Mouse (Mus musculus) forebrain, embryonic 13.5 days (tissue): ENCODE results near the gene Apoc3. TPM values are rescaled to one million over a fixed set of nuclear protein-coding genes. Genes with fewer than 3 reads are reported as not detected.

ENCODE experiments used
- ATAC-seq: fragments of 200-750 bp; cut with Nextera tagmentation; 2 replicates; pipeline ENCODE4 v1.8.0; 2017
- H3K27ac ChIP-seq: fragments of 300-500 bp; sonication (generic); 2 replicates; pipeline ENCODE4 v1.5.1; 2015; ENCODE audit warnings: inconsistent platforms, mild to moderate bottlenecking, moderate library complexity
- H3K27me3 ChIP-seq: fragments of 300-500 bp; sonication (generic); 2 replicates; pipeline ENCODE4 v1.6.1; 2015; ENCODE audit warnings: mild to moderate bottlenecking, inconsistent platforms
- H3K36me3 ChIP-seq: fragments of 300-500 bp; sonication (generic); 2 replicates; pipeline ENCODE4 v1.6.1; 2015; ENCODE audit warnings: mild to moderate bottlenecking, inconsistent platforms; ENCODE audit not compliant: poor library complexity, severe bottlenecking
- H3K4me1 ChIP-seq: fragments of 300-500 bp; sonication (generic); 2 replicates; pipeline ENCODE4 v1.6.1; 2015; ENCODE audit warnings: inconsistent platforms
- H3K4me2 ChIP-seq: fragments of 300-500 bp; sonication (generic); 2 replicates; pipeline ENCODE4 v1.6.1; 2015; ENCODE audit warnings: inconsistent platforms, mild to moderate bottlenecking, moderate library complexity
- H3K4me3 ChIP-seq: fragments of 300-500 bp; sonication (generic); 2 replicates; pipeline ENCODE4 v1.5.1; 2015; ENCODE audit warnings: mild to moderate bottlenecking, inconsistent platforms
- H3K9ac ChIP-seq: fragments of 300-500 bp; sonication (generic); 2 replicates; pipeline ENCODE4 v1.6.1; 2015; ENCODE audit warnings: mild to moderate bottlenecking, inconsistent platforms
- H3K9me3 ChIP-seq: fragments of 300-500 bp; sonication (generic); replicated peaks from 2 replicates; pipeline ENCODE4 v1.6.1; 2016; ENCODE audit warnings: inconsistent platforms
- WGBS: fragments of 180-500 bp; shearing (Covaris S2); methylation state at CpG from one replicate; pipeline ENCODE4 v1.1.7; 2015; 5-methylcytosine and 5-hydroxymethylcytosine counted together
- polyA plus RNA-seq: library from polyadenylated mRNA; unstranded; fragments of >200 nt; fragmentation: Nextera tagmentation; extraction: Ambion mirVana; gene quantifications from 2 replicates; pipeline ENCODE4 v1.2.1, GENCODE M21; 2015

The Apoc3 gene
- polyA plus RNA-seq, 1 experiment from 2014 or later, result not detected

DNA sequence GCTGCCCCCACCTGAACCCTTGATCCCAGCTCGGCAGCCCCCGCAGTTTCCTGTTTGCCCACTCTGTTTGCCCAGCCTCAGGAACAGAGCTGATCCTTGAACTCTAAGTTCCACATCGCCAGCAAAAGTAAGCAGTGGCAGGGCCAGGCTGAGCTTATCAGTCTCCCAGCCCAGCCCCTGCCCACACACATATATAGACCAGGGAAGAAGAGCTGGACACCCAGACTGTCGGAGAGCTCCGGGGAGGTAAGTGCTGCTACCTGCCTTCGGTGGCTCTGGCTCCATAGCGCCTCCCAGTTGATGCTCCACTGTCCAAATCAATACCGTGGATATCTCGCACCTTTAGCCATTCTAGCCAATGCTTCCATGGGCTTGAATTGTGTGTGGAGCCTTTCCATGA, 6.9 kb downstream of the Apoc3 start, which contains the start of gene Apoa1:
Apoa1 (plus strand) TSS at position 90 of the 400 bp plus-strand sequence.
- Histone ChIP-seq H3K36me3 (peaks cover 4% of the 10 kb centered on the region; the same call in 1 of the 2 replicates), H3K4me1 (peaks cover 9% of the 10 kb centered on the region; the same call in 1 of the 2 replicates), H3K27ac (no peak within 1 kb of the TSS), H3K4me2 (no peak within 1 kb of the TSS), H3K4me3 (no peak within 1 kb of the TSS), H3K27me3 (0 out of 2 replicates have a peak, but pooled peaks cover 10% of the 10 kb centered on the region), H3K9me3 (no peaks in the 10 kb centered on the region), H3K9ac (no peak within 1 kb of the TSS)
- WGBS, result 77% methylated on average over 9 of the region's 9 CpGs
- ATAC-seq, result no peak

DNA sequence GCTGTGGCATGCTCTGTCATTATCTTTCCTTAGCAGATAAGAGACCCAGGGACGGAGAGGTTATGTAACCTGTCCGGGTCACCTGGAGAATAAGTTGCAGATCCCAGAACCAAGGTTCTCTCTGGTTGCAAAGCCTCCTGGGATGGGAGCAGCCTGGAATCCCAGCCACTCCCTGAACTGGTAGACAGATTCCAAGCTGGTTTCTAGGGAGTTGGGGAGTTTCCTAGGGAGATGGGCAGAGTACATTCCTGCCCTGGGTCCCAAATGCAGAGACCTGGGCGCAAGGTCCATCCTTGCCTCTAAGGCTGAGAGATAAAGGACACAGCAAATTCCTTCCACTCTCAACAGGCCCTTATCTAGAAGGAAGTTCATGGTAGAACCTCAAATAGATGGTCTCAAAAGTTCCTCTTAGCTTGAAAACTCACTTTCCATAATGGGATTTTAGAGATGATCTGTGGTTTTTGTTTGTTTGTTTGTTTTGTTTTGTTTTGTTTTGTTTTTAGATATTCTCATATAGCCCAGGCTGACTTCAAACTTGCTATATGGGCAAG, 8.3 kb downstream of the Apoc3 start:
- Histone ChIP-seq H3K4me3 (no peak overlapping the region), H3K4me1 (peaks cover 9% of the 10 kb centered on the region; the same call in 1 of the 2 replicates), H3K27me3 (0 out of 2 replicates have a peak, but pooled peaks cover 10% of the 10 kb centered on the region), H3K4me2 (no peak overlapping the region), H3K27ac (no peak overlapping the region), H3K9ac (no peak overlapping the region), H3K9me3 (no peaks in the 10 kb centered on the region), H3K36me3 (peaks cover 11% of the 10 kb centered on the region)
- 88% methylated on average over 3 of the region's 3 CpGs for WGBS
- ATAC-seq, result no peak

DNA sequence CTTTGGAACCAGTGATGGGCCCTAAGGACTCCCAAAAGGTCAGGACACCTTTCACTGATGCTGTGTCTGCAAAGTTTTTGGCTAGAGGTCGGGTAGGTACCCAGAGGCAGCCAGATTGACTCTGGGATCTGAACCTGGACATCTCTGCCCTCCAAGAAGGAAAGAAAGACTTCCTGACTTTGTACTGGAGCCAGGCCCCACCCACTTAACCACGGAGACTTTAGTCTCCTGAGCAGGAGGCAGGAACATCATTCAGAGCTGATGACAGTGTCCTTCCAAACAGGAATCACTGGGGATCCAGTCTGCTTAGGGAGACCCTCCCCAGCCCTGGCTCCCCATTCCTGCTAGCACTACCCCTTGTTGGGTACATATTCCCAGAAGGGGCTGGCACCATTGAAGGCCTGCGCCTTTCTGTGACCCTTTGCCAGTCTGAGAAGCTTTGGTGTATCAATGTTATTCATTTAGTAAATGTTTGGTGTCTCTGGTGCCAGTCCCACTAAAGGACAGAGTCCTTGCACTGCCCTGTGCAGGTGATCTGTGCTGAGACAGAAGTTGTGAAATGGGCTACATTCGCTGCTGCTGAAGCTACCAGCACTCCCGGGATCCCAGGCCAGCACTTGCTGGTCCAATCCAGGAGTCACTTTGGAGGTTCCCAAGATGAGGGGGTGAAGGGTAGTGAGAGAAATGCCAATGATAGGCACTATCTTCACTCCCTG, 10.3 kb downstream of the Apoc3 start:
- Histone ChIP-seq H3K9ac (no peak overlapping the region), H3K4me1 (no peaks in the 10 kb centered on the region), H3K9me3 (no peaks in the 10 kb centered on the region), H3K27me3 (0 out of 2 replicates have a peak, but pooled peaks cover 4% of the 10 kb centered on the region), H3K27ac (no peak overlapping the region), H3K4me2 (no peak overlapping the region), H3K36me3 (peaks cover 31% of the 10 kb centered on the region), H3K4me3 (no peak overlapping the region)
- WGBS, result 66% methylated on average over 5 of the region's 5 CpGs
- ATAC-seq, result no peak

DNA sequence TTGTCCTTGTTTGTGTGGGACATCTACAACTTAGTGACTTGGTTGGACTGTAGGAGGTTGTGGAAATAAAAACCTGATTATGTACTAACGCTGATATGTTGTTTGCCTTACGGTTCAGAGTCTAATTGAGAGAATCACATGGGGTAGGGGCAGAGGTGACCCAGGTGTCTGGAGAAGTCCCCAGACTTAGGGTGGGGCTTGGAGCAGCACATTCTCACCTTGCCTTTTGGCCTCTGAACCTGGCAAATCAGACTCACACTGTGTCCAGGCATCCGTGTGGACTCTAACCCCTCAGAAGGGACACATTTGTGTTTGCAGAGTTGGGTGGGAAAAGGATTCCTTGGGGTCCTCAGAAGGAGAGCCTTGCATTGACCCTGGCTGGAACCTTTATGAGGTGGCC, 11.3 kb downstream of the Apoc3 start:
- ATAC-seq, result no peak
- 92% methylated on average over 3 of the region's 3 CpGs for WGBS
- Histone ChIP-seq H3K9ac (no peak overlapping the region), H3K4me2 (no peak overlapping the region), H3K4me3 (no peak overlapping the region), H3K27ac (no peak overlapping the region), H3K4me1 (no peaks in the 10 kb centered on the region), H3K27me3 (0 out of 2 replicates have a peak, but pooled peaks cover 3% of the 10 kb centered on the region), H3K9me3 (no peaks in the 10 kb centered on the region), H3K36me3 (peaks cover 38% of the 10 kb centered on the region)

DNA sequence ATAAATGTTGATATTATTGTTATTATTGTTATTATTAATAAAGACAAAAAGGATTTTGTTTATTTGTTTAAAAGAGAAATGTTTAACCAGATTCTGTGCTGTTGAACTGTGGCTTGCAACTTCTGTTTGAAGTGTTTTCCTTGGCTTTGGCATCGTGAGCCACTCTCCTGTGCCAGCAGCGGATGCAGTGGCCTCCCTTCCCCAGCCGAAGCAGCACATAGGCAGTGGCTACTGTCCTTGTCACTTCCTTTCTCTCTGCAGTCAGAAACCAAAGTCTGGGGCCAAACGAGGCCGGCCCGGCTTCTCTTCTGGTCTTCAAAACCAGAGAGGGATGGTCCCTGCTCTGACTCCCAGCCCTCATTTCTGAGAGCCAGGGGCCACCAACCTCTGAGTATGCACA, 12.3 kb downstream of the Apoc3 start:
- Histone ChIP-seq H3K9ac (no peak overlapping the region), H3K27me3 (no peaks in the 10 kb centered on the region), H3K27ac (no peak overlapping the region), H3K4me3 (no peak overlapping the region), H3K4me2 (no peak overlapping the region), H3K4me1 (no peaks in the 10 kb centered on the region), H3K36me3 (peaks cover 38% of the 10 kb centered on the region), H3K9me3 (no peaks in the 10 kb centered on the region)
- ATAC-seq, result no peak
- WGBS, result 90% methylated on average over 6 of the region's 6 CpGs

DNA sequence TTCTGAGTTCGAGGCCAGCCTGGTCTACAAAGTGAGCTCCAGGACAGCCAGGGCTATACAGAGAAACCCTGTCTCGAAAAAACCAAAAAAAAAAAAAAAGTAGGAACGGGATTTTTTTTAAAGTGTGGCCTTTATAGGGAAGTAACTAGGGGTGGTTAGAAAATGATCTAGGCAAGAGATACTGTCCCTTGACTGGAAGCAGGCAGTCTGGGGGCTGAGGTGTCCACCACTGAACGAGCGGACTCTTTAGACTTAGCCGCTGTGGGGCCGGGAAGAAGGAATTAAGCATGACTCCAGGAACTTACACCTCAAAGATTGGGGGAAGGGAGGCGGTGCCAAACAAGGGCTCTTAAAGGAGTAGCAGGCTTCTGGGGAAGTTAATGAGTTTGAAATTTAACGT, 17.3 kb downstream of the Apoc3 start:
- H3K27me3 ChIP-seq, result no peaks in the 10 kb centered on the region
- H3K4me3 ChIP-seq, result no peak overlapping the region
- H3K4me2 ChIP-seq, result no peak overlapping the region
- H3K36me3 ChIP-seq, result peaks cover 56% of the 10 kb centered on the region
- H3K9ac ChIP-seq, result no peak overlapping the region
- 83% methylated on average over 9 of the region's 9 CpGs for WGBS
- no peaks in the 10 kb centered on the region for H3K4me1 ChIP-seq
- no peak for ATAC-seq
- no peak overlapping the region for H3K27ac ChIP-seq
- H3K9me3 ChIP-seq, result no peaks in the 10 kb centered on the region

DNA sequence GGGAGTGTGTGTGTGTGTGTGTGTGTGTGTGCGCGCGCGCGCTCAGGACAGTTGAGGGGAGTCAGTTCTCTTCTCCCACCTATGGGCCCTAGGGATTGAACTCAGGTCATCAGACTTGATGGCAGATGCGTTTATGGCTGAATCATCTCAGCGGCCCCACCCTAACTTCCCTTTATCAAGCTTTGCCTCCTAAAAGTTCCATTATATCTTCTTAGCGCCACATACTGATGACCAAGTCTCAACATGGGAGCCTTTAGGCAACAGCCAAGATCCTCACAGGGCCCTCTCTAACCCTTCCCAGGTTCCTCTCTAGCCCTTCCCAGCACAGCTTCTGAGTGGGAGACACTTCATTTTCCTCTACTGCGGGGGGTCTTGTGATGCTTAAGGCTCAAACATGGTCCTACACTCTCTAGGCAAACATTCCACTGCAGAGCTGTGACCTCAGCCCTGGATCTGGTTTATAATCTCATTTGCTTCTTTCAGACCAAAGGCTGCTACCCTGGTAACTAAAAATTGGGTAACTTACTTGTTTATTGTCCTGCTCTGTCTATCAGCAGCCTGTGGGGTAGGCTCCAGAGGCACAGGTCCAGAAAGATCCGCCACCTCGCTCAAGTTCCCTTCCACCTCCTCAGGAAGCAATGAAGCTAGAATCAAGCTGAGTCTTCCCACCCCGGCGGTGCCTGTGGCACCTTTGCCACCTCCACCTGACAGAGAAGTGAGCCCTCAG, 18.5 kb downstream of the Apoc3 start:
- Histone ChIP-seq H3K9ac (no peak overlapping the region), H3K4me2 (no peak overlapping the region), H3K27me3 (no peaks in the 10 kb centered on the region), H3K27ac (no peak overlapping the region), H3K4me1 (no peaks in the 10 kb centered on the region), H3K4me3 (no peak overlapping the region), H3K36me3 (peaks cover 58% of the 10 kb centered on the region), H3K9me3 (no peaks in the 10 kb centered on the region)
- 96% methylated on average over 13 of the region's 13 CpGs for WGBS
- no peak for ATAC-seq

DNA sequence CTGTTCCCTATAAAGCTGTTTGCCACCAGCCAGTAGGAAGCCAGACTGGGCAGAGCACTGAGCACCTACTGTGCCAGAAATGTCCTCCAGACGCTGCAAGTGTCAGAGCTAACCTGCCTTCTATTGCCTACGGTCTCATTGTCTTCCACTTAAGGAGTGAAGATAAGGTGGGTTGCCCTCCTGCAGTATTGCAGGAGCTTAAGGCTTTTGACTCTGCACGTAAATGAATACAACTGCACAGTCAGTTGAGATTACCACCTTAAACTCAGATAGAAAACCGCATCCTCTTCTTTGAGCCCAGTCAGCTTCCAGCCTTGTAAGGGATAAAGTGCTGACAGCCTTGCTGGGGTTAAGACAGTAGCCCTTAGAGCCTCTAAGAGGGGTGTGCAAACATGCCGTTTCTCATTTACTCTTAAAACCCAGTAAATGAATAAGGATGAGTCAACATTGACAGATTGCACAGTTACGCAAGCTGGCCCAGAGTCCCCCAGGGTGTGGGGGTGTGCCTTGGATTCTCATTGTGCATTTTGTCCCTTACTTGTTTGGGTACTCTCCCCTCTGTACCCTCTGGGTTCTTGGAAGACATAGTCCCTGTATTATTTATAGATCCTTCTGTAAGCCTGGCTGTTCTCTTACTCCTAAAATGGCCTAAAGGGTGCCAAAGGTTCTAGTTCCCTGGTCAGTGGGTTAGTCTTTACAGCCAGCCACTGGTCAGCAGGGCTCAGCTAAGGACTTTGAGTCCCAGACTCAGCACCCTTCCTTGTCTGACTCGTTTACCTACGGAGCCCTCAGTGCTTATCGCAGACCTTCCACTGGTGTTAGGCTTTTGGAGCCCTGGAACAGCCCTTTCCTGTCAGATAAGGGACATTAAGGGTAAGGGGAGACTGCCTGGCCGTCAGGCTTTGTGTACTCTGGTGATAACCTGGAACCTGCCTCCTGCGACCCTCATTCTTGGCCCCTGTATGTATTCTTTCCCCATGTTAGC, 19.8 kb downstream of the Apoc3 start:
- ATAC-seq, result no peak
- 90% methylated on average over 11 of the region's 11 CpGs for WGBS
- no peaks in the 10 kb centered on the region for H3K4me1 ChIP-seq

DNA sequence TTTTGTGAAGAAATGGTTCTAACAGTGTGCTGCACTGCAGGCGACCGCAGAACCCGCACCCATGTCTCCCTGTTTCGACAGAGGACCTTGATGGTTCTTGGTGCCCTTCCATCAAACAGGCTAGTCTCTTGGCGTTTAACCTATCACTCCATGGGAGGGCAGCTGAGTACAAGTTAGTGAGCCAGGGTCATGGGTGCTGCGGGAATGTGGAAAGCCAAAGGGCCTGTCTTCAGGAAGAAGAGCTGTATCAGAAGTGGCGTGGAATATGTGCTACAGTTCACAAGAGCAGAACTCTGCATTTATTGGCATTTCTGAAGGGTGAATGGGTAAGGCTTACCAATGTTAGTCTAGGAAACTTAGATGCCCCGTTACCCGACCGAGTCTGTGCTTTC, 20.5 kb downstream of the Apoc3 start:
- H3K4me3 ChIP-seq, result no peak overlapping the region
- no peaks in the 10 kb centered on the region for H3K9me3 ChIP-seq
- ATAC-seq, result no peak
- no peak overlapping the region for H3K4me2 ChIP-seq
- H3K27ac ChIP-seq, result no peak overlapping the region
- peaks cover 58% of the 10 kb centered on the region for H3K36me3 ChIP-seq
- H3K27me3 ChIP-seq, result no peaks in the 10 kb centered on the region
- no peak overlapping the region for H3K9ac ChIP-seq
- no peaks in the 10 kb centered on the region for H3K4me1 ChIP-seq
- 95% methylated on average over 10 of the region's 10 CpGs for WGBS

More for the DNA sequence above, 19.8 kb downstream of the Apoc3 start:
- peaks cover 58% of the 10 kb centered on the region for H3K36me3 ChIP-seq
- H3K9ac ChIP-seq, result no peak overlapping the region
- H3K27me3 ChIP-seq, result no peaks in the 10 kb centered on the region
- no peaks in the 10 kb centered on the region for H3K9me3 ChIP-seq
- H3K27ac ChIP-seq, result no peak overlapping the region
- no peak overlapping the region for H3K4me2 ChIP-seq
- H3K4me3 ChIP-seq, result no peak overlapping the region

DNA sequence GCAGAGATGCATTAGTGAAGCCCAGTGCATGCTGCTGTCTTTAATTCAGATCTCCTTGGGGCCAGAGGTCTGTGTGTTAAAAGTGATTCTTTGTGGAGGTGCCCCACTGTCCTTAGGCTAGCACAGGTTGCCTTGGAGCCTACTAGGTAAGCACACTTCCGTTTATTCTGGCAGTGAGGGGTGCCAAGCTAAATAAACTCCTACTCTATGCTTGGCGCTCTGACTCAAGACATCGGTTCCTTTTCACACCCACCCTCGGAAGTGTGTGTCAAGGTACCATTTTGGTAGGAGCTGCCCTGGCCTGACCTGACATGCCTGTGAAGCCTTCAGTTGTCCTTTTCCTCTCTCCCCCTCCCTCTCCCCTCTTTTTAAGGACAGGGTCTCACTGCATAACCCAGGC, 21.2 kb downstream of the Apoc3 start:
- Histone ChIP-seq H3K4me3 (no peak overlapping the region), H3K4me2 (no peak overlapping the region), H3K36me3 (peaks cover 60% of the 10 kb centered on the region), H3K9ac (no peak overlapping the region), H3K27ac (no peak overlapping the region), H3K4me1 (no peaks in the 10 kb centered on the region), H3K9me3 (no peaks in the 10 kb centered on the region), H3K27me3 (no peaks in the 10 kb centered on the region)
- ATAC-seq, result no peak
- 89% methylated on average over 4 of the region's 4 CpGs for WGBS

DNA sequence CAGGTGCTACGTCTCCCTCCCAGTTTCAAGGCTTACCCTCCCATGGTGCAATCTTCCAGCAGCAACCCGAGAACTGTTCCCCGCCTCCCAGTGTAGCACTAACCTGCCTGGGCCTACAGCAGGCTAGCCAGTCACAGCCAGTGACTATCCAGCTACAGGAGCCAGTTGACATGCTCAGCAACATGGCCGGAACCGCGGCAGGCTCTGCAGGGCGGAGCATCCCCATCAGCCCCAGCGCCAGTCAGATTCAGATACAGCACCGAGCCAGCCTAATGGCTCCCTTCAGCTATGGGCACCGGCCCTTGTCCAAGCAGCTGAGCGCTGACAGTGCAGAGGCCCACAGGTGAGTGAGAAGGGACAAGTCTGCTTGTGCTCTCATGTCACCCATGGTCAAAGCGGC, 25.0 kb downstream of the Apoc3 start:
- Histone ChIP-seq H3K9me3 (no peaks in the 10 kb centered on the region), H3K9ac (no peak overlapping the region), H3K4me3 (no peak overlapping the region), H3K27ac (no peak overlapping the region), H3K4me1 (no peaks in the 10 kb centered on the region), H3K27me3 (no peaks in the 10 kb centered on the region), H3K4me2 (no peak overlapping the region), H3K36me3 (peaks cover 93% of the 10 kb centered on the region)
- ATAC-seq, result no peak
- 93% methylated on average over 12 of the region's 12 CpGs for WGBS
